Mouse (Mus musculus) cortical plate, adult 2 months (tissue): Measurements from ENCODE around the gene Prr5l.

Experiments used
- CTCF ChIP-seq: fragments of 200-500 bp; IDR thresholded peaks from 2 replicates; pipeline ENCODE4 v1.5.1; 2011; ENCODE audit warnings: mild to moderate bottlenecking, control low read depth, low read length; ENCODE audit not compliant: insufficient read depth; ENCODE audit errors: extremely low read depth
- POLR2A ChIP-seq: fragments of 200-500 bp; IDR thresholded peaks from 2 replicates; pipeline ENCODE4 v1.6.1; 2011; ENCODE audit warnings: mild to moderate bottlenecking, low read length, control low read depth; ENCODE audit not compliant: insufficient read depth; ENCODE audit errors: extremely low read depth

DNA sequence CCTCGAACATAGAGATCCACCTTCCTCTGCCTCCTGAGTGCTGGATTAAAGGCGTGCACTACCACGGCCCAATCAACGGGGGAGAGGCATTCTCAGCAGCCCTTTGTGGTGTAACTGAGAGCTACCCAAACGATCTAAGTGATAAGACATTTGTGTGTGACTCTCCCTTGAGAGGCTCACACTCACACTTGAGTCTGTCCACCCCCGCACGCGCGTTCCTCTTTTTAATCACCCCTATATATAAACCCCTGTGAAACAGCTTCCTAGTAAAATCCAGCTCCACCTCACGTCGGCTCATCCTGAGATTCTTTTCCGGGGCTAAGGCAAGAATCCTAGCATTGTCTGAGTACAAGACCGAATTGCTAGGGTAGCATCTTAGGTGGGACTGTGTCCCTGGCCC is 25.9 kb upstream of the Prr5l start:
- TF ChIP-seq POLR2A (no peak), CTCF (no peak)
